Mouse (Mus musculus) kidney, postnatal 0 days (tissue): ENCODE data around the gene Adat1. TPM values are rescaled to one million over a fixed set of nuclear protein-coding genes. Genes with fewer than 3 reads are reported as not detected.

ENCODE experiments used
- ATAC-seq: fragments of 200-750 bp; cut with Nextera tagmentation; replicated peaks from 2 replicates; pipeline ENCODE4 v1.8.0; 2017; ENCODE audit warnings: low read depth, moderate number of reproducible peaks, moderate TSS enrichment, moderate library complexity; ENCODE audit not compliant: low FRiP score
- DNase-seq: peaks from one replicate; pipeline ENCODE4 v3.0.0-alpha.2; 2016; ENCODE audit warnings: low spot score
- H3K27ac ChIP-seq: fragments of 300-500 bp; sonication (generic); 2 replicates; pipeline ENCODE4 v1.5.1; 2014; ENCODE audit warnings: mild to moderate bottlenecking
- H3K27me3 ChIP-seq: fragments of 300-500 bp; sonication (generic); 2 replicates; pipeline ENCODE4 v1.6.1; 2014; ENCODE audit warnings: low read length, mixed read lengths; ENCODE audit not compliant: insufficient read depth
- H3K36me3 ChIP-seq: fragments of 300-500 bp; sonication (generic); 2 replicates; pipeline ENCODE4 v1.6.1; 2014; ENCODE audit warnings: low read length, mixed read lengths; ENCODE audit not compliant: insufficient read depth
- H3K4me1 ChIP-seq: fragments of 300-500 bp; sonication (generic); replicated peaks from 2 replicates; pipeline ENCODE4 v1.6.1; 2014; ENCODE audit warnings: antibody characterized with exemption, low read length, mixed read lengths; ENCODE audit not compliant: insufficient read depth
- H3K4me2 ChIP-seq: fragments of 300-500 bp; sonication (generic); 2 replicates; pipeline ENCODE4 v1.6.1; 2014; ENCODE audit warnings: mild to moderate bottlenecking, low read length, moderate library complexity, mixed read lengths
- H3K4me3 ChIP-seq: fragments of 300-500 bp; sonication (generic); replicated peaks from 2 replicates; pipeline ENCODE4 v1.5.1; 2014; ENCODE audit warnings: low read depth, low read length
- H3K9ac ChIP-seq: fragments of 300-500 bp; sonication (generic); 2 replicates; pipeline ENCODE4 v1.6.1; 2014; ENCODE audit warnings: low read depth, low read length
- H3K9me3 ChIP-seq: fragments of 300-500 bp; sonication (generic); replicated peaks from 2 replicates; pipeline ENCODE4 v1.6.1; 2016; ENCODE audit warnings: low read length, inconsistent platforms, mixed read lengths
- CTCF ChIP-seq: IDR thresholded peaks from 2 replicates; pipeline ENCODE4 v1.5.1; 2016; ENCODE audit warnings: antibody characterized with exemption, low read depth, mild to moderate bottlenecking, moderate library complexity
- WGBS: fragments of 180-500 bp; shearing (Covaris S2); extraction: QIAGEN DNeasy Blood & Tissue Kit; methylation state at CpG from one replicate; pipeline ENCODE4 v1.1.7; 2014; 5-methylcytosine and 5-hydroxymethylcytosine counted together
- polyA plus RNA-seq: library from polyadenylated mRNA; unstranded; fragments of >200 nt; fragmentation: Nextera tagmentation; extraction: Ambion mirVana; gene quantifications from 2 replicates; pipeline ENCODE4 v1.2.1, GENCODE M21; 2015

Gene Adat1
- polyA plus RNA-seq, 1 experiment from 2014 or later: 5.3 TPM

DNA sequence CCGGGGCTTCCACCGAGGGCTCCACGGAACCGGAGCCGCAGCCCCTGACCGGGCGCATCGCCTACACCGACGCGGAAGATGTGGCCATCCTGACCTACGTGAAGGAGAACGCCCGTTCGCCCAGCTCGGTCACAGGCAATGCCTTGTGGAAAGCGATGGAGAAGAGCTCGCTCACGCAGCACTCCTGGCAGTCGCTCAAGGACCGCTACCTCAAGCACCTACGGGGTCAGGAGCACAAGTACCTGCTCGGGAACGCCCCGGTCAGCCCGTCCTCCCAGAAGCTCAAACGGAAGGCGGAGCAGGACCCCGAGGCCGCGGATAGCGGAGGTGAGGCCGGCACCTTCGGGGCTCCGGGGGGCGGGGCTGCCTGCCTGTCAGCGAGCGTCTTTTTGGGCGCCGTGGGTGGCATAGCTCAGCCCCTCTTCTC is 19.7 kb upstream of the Adat1 start:
- Histone ChIP-seq H3K9me3 (no peaks in the 10 kb centered on the region), H3K36me3 (peaks cover 6% of the 10 kb centered on the region; the same call in 1 of the 2 replicates), H3K4me3 (peak overlapping the region; percentile 74), H3K4me2 (peak overlapping the region; percentile 98), H3K27me3 (no peaks in the 10 kb centered on the region), H3K9ac (peak overlapping the region; percentile 83), H3K27ac (peak overlapping the region; percentile 78), H3K4me1 (peaks cover 17% of the 10 kb centered on the region)
- WGBS: under 1% methylated on average over 40 of the region's 40 CpGs
- TF ChIP-seq CTCF: no peak
- ATAC-seq (no peak; the same call in none of the 2 replicates), DNase-seq (peak; percentile 18)

DNA sequence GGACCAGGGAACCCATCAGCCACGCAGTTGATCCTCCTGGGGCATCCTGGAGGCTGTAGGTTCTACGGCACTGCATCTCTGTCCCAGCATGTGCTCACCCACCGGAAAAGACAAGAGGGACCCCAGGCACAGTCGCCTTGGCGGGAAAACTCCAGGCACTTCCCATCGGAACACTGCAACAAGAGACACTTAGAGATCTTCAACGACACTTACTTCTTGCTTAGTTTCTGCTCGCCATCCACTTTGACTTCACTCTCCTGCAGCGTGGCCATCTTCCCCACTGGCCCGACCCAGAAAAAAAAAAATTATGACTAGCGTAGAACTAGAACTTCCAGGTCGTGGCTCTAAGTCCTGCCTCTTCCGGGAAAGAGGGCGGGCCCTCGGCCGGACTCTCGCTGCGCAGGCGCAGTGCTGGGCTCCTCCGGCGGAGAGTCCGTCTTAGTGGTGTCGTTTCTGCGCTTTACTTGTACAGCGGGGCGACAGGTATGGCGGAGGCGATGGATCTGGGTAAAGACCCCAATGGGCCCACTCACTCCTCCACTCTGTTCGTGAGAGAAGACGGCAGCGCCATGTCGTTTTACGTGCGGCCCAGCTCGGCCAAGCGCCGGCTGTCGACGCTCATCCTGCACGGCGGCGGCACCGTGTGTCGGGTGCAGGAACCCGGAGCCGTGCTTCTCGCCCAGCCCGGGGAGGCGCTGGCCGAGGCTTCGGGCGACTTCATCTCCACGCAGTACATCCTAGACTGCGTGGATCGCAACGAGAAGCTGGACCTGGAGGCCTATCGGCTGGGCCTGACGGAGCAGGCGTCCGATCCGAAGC is 19.1 kb upstream of the Adat1 start, which contains the start of the genes Kars and Terf2ip:
Gene Kars (minus strand): TSS at position 327 of the 819 bp plus-strand sequence.
Gene Terf2ip (plus strand): TSS at position 402 of the 819 bp plus-strand sequence.
- under 1% methylated on average over 61 of the region's 61 CpGs for WGBS
- H3K9ac ChIP-seq: peak within 1 kb of the TSS; percentile 83
- peak; percentile 92 for ATAC-seq
- no peak for TF ChIP-seq CTCF
- DNase-seq: peak; percentile 96
- peak within 1 kb of the TSS; percentile 98 for H3K4me2 ChIP-seq
- H3K4me3 ChIP-seq: peak within 1 kb of the TSS; percentile 74
- H3K27ac ChIP-seq: peak within 1 kb of the TSS; percentile 78
- peaks cover 17% of the 10 kb centered on the region for H3K4me1 ChIP-seq
- H3K36me3 ChIP-seq: 0 out of 2 replicates have a peak, but pooled peaks cover 6% of the 10 kb centered on the region
- no peaks in the 10 kb centered on the region for H3K9me3 ChIP-seq
- no peaks in the 10 kb centered on the region for H3K27me3 ChIP-seq

DNA sequence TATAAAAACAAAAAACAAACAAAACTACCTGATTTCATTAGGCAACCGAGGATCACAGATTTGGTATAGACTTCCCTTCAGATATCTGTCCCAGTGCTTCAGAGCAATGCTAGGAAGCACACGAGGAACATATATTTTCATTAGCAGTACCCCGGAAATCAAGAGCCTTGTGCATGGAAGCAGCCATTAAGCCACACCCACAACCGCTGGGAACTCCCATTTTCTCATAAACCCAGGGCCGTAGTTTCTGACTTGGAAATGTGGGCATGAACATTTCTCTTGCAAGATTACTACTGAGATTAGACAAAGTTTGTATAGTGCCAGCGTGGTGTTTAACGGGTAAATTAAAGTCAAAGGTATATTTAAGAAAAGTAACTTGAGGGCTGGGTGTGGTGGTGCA is 17.5 kb upstream of the Adat1 start:
- no peaks in the 10 kb centered on the region for H3K27me3 ChIP-seq
- no peak overlapping the region for H3K9ac ChIP-seq
- H3K4me1 ChIP-seq: peaks cover 17% of the 10 kb centered on the region
- ATAC-seq (no peak), DNase-seq (no peak)
- H3K4me3 ChIP-seq: no peak overlapping the region
- H3K27ac ChIP-seq: no peak overlapping the region
- WGBS: 91% methylated on average over 7 of the region's 7 CpGs
- H3K9me3 ChIP-seq: no peaks in the 10 kb centered on the region
- 0 out of 2 replicates have a peak, but pooled peaks cover 9% of the 10 kb centered on the region for H3K36me3 ChIP-seq
- no peak for TF ChIP-seq CTCF
- H3K4me2 ChIP-seq: no peak overlapping the region

DNA sequence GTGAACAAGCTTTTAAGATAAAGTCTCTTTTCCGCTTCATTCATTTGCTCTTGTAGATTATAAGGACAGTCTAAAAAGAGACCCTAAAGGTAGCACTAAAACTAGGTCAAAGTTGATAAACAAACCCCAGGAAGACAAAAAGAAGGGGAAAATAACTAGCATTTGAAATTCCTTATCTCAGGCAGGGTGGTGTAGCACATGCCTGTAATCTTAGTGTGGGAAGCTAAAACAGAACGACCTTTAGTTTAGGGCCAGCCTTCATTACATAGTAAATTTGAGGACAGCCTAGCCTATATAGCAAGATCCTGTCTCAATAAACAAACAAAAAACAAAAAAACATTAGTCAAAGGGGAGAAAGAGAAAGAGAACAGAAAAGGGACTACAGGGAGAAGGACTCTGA is 15.6 kb upstream of the Adat1 start:
- no peak overlapping the region for H3K9ac ChIP-seq
- H3K4me3 ChIP-seq: no peak overlapping the region
- no peaks in the 10 kb centered on the region for H3K27me3 ChIP-seq
- peaks cover 22% of the 10 kb centered on the region; the same call in 1 of the 2 replicates for H3K36me3 ChIP-seq
- DNase-seq (no peak), ATAC-seq (no peak)
- WGBS: 87% methylated on average over 2 of the region's 2 CpGs
- H3K4me2 ChIP-seq: no peak overlapping the region
- TF ChIP-seq CTCF: no peak
- no peaks in the 10 kb centered on the region for H3K9me3 ChIP-seq
- H3K4me1 ChIP-seq: peaks cover 10% of the 10 kb centered on the region
- H3K27ac ChIP-seq: no peak overlapping the region

DNA sequence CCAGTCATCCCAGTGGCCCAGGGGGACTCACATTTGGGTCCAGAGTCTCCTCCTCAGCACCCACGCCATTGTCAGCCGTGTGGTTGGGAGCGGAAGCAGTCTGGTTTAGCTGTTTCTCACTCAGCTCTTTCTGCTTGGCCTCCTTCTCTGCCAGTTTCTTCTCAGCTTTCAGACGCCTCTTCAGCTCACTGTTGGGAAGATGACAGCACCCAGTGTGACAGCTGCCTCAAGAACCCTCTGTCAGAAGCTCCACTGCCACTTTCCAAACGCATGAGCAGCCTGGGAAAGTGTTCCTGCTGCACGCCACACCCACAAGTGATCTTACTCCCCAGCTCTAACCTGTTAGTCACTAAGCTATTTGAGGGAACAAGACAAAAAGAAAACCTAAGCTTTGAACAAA is 13.5 kb upstream of the Adat1 start:
- DNase-seq (no peak), ATAC-seq (no peak)
- Histone ChIP-seq H3K4me1 (peaks cover 4% of the 10 kb centered on the region; the same call in 1 of the 2 replicates), H3K9ac (no peak overlapping the region), H3K4me3 (no peak overlapping the region), H3K9me3 (no peaks in the 10 kb centered on the region), H3K36me3 (peaks cover 43% of the 10 kb centered on the region), H3K27me3 (no peaks in the 10 kb centered on the region), H3K27ac (no peak overlapping the region), H3K4me2 (no peak overlapping the region)
- WGBS: 91% methylated on average over 6 of the region's 6 CpGs
- TF ChIP-seq CTCF: no peak

DNA sequence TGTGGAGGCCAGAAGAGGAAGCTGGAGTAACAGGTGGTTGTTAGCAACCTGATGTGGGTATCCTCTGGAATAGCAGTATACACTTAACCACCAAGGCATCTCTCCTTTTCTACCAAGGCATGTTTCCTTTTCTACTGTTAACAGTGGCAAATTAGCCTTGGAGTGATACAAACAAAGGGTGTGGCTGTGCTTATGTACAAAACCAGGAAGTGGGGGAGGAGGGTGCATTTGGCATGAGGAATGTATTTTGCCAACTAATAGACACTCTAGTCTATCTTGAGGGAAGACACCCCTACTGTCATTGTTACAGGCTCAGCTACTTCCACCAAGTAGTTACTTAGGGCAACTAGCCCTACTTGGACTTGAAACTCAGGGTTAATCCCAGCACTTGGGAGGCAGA is 12.7 kb upstream of the Adat1 start:
- Histone ChIP-seq H3K4me1 (no peaks in the 10 kb centered on the region), H3K9me3 (no peaks in the 10 kb centered on the region), H3K9ac (no peak overlapping the region), H3K4me2 (no peak overlapping the region), H3K4me3 (no peak overlapping the region), H3K27me3 (no peaks in the 10 kb centered on the region), H3K27ac (no peak overlapping the region), H3K36me3 (peaks cover 52% of the 10 kb centered on the region)
- ATAC-seq: no peak
- TF ChIP-seq CTCF: no peak
- no peak for DNase-seq
